Mouse (Mus musculus) liver, adult 2 months (tissue): Measurements from ENCODE around the gene Prkcd. TPM values are rescaled to one million over a fixed set of nuclear protein-coding genes. Genes with fewer than 3 reads are reported as not detected.

Experiments used
- DNase-seq: peaks from one replicate; pipeline ENCODE4 v3.0.0-alpha.2; 2011; ENCODE audit warnings: low read depth, low spot score; ENCODE audit errors: extremely low read depth
- H3K27ac ChIP-seq: fragments of 200-500 bp; replicated peaks from 2 replicates; pipeline ENCODE4 v1.5.1; 2012; ENCODE audit warnings: low read depth, mild to moderate bottlenecking, control low read depth, inconsistent platforms, low read length; ENCODE audit not compliant: insufficient read depth
- H3K27me3 ChIP-seq: fragments of 200-500 bp; 2 replicates; pipeline ENCODE4 v1.6.1; 2012; ENCODE audit warnings: mild to moderate bottlenecking, moderate library complexity, low read length, inconsistent platforms; ENCODE audit not compliant: control insufficient read depth, insufficient read depth
- H3K36me3 ChIP-seq: fragments of 200-500 bp; 2 replicates; pipeline ENCODE4 v1.6.1; 2012; ENCODE audit warnings: low read length, inconsistent platforms; ENCODE audit not compliant: control insufficient read depth, insufficient read depth
- H3K4me1 ChIP-seq: fragments of 200-500 bp; 2 replicates; pipeline ENCODE4 v1.6.1; 2011; ENCODE audit warnings: low read length; ENCODE audit not compliant: control insufficient read depth, insufficient read depth
- H3K4me3 ChIP-seq: fragments of 200-500 bp; 2 replicates; pipeline ENCODE4 v1.5.1; 2011; ENCODE audit warnings: low read depth, mild to moderate bottlenecking, control low read depth, low read length, moderate library complexity; ENCODE audit not compliant: insufficient read depth
- H3K79me2 ChIP-seq: fragments of 200-500 bp; 2 replicates; pipeline ENCODE4 v1.6.1; 2012; ENCODE audit warnings: inconsistent platforms, mild to moderate bottlenecking, low read length, moderate library complexity; ENCODE audit not compliant: control insufficient read depth, insufficient read depth
- H3K9ac ChIP-seq: fragments of 200-500 bp; 2 replicates; pipeline ENCODE4 v1.6.1; 2012; ENCODE audit warnings: low read depth, mild to moderate bottlenecking, control low read depth, inconsistent platforms, low read length
- CTCF ChIP-seq: fragments of 200-500 bp; IDR thresholded peaks from 2 replicates; pipeline ENCODE4 v1.5.1; 2011; ENCODE audit warnings: low read depth, low read length, control low read depth
- POLR2A ChIP-seq: fragments of 200-500 bp; IDR thresholded peaks from 2 replicates; pipeline ENCODE4 v1.6.1; 2011; ENCODE audit warnings: low read length, control low read depth; ENCODE audit not compliant: insufficient read depth; ENCODE audit errors: extremely low read depth
- WGBS: fragments of 180-500 bp; shearing (Covaris S2); methylation state at CpG from one replicate; pipeline ENCODE4 v1.1.7; 2018; 5-methylcytosine and 5-hydroxymethylcytosine counted together
- polyA plus RNA-seq: library from polyadenylated mRNA; depleted of rRNA; stranded (reverse); fragments of >200 nt; gene quantifications from 2 replicates; pipeline ENCODE4 v1.2.3, GENCODE M21; 2012
- total RNA-seq: library from RNA; depleted of rRNA; stranded (reverse); fragments of >200 nt; gene quantifications from 2 replicates; pipeline ENCODE4 v1.2.3, GENCODE M21; 2014

The Prkcd gene
- total and polyA plus RNA-seq, 2 experiments = 7.7 to 14.9 TPM

GRCm38 (mm10) chr14:30596407-30596806 is 29.6 kb downstream of the Prkcd start:
- H3K36me3 ChIP-seq = 0 out of 2 replicates have a peak, but pooled peaks cover 2% of the 10 kb centered on the region
- no peak overlapping the region for H3K4me3 ChIP-seq
- TF ChIP-seq CTCF = no peak
- TF ChIP-seq POLR2A = no peak
- DNase-seq = no peak
- WGBS = 91% methylated on average over 3 of the region's 3 CpGs
- no peaks in the 10 kb centered on the region for H3K27me3 ChIP-seq
- no peak overlapping the region for H3K27ac ChIP-seq
- no peak overlapping the region for H3K9ac ChIP-seq
- no peaks in the 10 kb centered on the region; the same call in 1 of the 2 replicates for H3K4me1 ChIP-seq
- no peaks in the 10 kb centered on the region for H3K79me2 ChIP-seq

GRCm38 (mm10) chr14:30595576-30596313 is 30.3 kb downstream of the Prkcd start:
- 0 out of 2 replicates have a peak, but pooled peaks cover 2% of the 10 kb centered on the region for H3K36me3 ChIP-seq
- no peaks in the 10 kb centered on the region; the same call in 1 of the 2 replicates for H3K4me1 ChIP-seq
- WGBS = 88% methylated on average over 8 of the region's 8 CpGs
- H3K4me3 ChIP-seq = no peak overlapping the region
- TF ChIP-seq CTCF (no peak), POLR2A (no peak)
- no peak overlapping the region for H3K9ac ChIP-seq
- DNase-seq = no peak
- H3K27me3 ChIP-seq = no peaks in the 10 kb centered on the region
- no peak overlapping the region for H3K27ac ChIP-seq
- H3K79me2 ChIP-seq = no peaks in the 10 kb centered on the region

- DNase-seq = no peak
- Histone ChIP-seq H3K36me3 (0 out of 2 replicates have a peak, but pooled peaks cover 2% of the 10 kb centered on the region), H3K4me3 (no peak overlapping the region), H3K79me2 (no peaks in the 10 kb centered on the region), H3K9ac (no peak overlapping the region), H3K27ac (peak overlapping the region; percentile 15), H3K4me1 (no peaks in the 10 kb centered on the region; the same call in 1 of the 2 replicates), H3K27me3 (no peaks in the 10 kb centered on the region)
- 80% methylated on average over 7 of the region's 7 CpGs for WGBS
- TF ChIP-seq POLR2A (no peak), CTCF (no peak)
Measured at GRCm38 (mm10) chr14:30594092-30594695, 31.8 kb downstream of the Prkcd start.

- Histone ChIP-seq H3K36me3 (0 out of 2 replicates have a peak, but pooled peaks cover 2% of the 10 kb centered on the region), H3K4me3 (no peak overlapping the region), H3K9ac (no peak overlapping the region), H3K27me3 (no peaks in the 10 kb centered on the region), H3K27ac (peak overlapping the region; percentile 21), H3K79me2 (no peaks in the 10 kb centered on the region), H3K4me1 (no peaks in the 10 kb centered on the region; the same call in 1 of the 2 replicates)
- WGBS = 62% methylated on average over 11 of the region's 11 CpGs
- TF ChIP-seq CTCF (no peak), POLR2A (no peak)
- peak; percentile 43 for DNase-seq
Measured at GRCm38 (mm10) chr14:30593279-30594091, 32.5 kb downstream of the Prkcd start.

GRCm38 (mm10) chr14:30591417-30591816 is 34.6 kb downstream of the Prkcd start:
- TF ChIP-seq POLR2A = no peak
- TF ChIP-seq CTCF = peak; percentile 98
- Histone ChIP-seq H3K36me3 (0 out of 2 replicates have a peak, but pooled peaks cover 2% of the 10 kb centered on the region), H3K79me2 (no peaks in the 10 kb centered on the region), H3K9ac (no peak overlapping the region), H3K4me3 (no peak overlapping the region), H3K27me3 (no peaks in the 10 kb centered on the region), H3K4me1 (no peaks in the 10 kb centered on the region), H3K27ac (no peak overlapping the region)
- DNase-seq = no peak
- WGBS = 8% methylated on average over 6 of the region's 6 CpGs
